Mouse (Mus musculus): ENCODE data around the gene 1700012B07Rik.

DNA sequence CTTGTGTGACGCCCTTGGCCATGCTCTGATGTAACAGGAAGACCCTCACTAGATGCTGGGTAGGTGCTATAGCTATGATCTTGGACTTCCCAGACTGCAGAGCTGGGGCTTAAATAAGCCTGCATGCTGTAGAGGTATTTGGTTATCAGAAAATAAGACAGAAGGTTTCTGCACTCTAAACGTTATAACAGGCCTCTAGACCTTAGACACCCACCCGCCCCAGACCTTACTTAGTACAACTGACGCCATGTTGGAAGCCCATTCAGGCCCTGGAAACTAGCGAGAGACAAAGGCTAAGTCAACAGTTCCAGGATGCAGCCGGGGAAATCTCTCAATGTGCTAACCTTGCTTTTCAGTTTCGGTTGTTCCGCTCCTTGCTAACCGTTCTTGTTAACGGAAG lies 44.2 kb upstream of the 1700012B07Rik start:
- TF ChIP-seq CTCF (IDR thresholded peaks at IDR 0.05) = no peak
- TF ChIP-seq EP300 (IDR thresholded peaks at IDR 0.05) = no peak

Data from lung, postnatal 0 days (tissue).